Mouse (Mus musculus): ENCODE results near the gene Gp1ba.

The Gp1ba gene

DNA sequence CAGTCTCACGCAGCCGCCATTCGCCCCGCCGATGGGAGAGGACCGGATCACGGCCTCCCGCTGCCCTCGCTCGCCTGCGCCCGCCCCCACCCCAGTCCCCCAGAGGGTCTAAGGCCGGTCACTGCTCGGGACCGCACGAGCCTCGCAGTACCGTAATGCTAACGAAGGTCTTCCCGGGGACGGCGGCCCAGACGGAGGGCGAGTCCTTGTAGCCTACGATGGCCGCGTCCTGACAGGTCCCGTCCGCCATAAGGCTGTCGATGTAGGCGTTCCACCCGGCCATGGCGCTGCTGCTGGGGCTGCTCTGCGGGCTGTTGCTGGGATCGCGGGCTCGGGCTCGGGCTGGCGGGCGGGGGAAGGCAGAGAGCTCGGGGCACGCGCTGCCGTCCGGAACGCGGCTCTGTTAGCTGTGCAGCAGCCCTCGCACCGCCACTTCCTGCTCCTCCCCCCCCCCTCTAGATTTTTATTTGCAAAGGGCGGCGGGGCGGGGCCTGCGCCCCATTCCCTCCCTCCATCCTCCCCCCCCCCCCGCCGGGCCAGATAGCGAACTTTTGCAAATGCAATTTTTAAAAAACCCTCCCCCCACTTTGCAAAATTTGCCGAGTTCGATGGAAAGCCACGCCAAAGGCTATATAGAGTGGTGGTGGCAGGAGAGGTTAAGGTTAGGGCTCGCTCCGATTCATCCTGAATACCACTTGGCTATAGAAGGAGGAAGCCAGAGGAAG lies 15.4 kb downstream of the Gp1ba start, which contains the start of gene Pfn1:
TSS of gene Pfn1 (minus strand) at position 447 of the 725 bp plus-strand sequence.
- peak; percentile 59 to 62 for DNase-seq

DNA sequence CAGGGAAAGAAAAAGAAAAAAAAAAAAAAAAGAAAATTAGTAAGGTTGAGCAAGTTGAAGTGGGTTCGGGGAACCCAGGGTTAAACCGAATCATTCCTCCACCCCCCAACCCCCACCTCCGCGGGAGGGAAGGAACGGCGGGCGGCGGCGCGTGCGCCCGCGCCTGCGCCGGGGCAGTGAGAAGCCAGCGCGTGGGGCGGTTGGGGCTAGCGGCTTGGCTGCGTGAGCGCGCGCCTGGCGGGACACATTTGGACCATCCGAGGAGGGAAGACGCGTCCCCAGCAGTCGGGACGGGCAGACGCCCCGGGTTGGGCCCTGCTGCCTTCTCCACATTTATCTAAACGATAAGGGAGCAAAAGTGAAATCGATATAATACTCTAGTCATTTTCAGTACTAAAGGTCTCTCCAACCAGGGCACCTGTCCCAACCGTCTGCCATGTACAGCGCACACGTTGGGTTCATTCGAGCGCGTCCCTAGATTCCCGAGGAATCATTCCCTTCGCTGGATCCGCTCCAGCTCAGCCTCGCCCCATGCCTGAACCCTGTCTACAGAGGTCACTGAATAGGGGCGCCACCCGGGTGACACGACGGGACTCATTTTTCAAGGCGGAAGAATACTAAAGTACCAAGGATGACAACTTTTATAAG lies 16.1 kb downstream of the Gp1ba start:
- DNase-seq, result peak; percentile 72 to 73

DNA sequence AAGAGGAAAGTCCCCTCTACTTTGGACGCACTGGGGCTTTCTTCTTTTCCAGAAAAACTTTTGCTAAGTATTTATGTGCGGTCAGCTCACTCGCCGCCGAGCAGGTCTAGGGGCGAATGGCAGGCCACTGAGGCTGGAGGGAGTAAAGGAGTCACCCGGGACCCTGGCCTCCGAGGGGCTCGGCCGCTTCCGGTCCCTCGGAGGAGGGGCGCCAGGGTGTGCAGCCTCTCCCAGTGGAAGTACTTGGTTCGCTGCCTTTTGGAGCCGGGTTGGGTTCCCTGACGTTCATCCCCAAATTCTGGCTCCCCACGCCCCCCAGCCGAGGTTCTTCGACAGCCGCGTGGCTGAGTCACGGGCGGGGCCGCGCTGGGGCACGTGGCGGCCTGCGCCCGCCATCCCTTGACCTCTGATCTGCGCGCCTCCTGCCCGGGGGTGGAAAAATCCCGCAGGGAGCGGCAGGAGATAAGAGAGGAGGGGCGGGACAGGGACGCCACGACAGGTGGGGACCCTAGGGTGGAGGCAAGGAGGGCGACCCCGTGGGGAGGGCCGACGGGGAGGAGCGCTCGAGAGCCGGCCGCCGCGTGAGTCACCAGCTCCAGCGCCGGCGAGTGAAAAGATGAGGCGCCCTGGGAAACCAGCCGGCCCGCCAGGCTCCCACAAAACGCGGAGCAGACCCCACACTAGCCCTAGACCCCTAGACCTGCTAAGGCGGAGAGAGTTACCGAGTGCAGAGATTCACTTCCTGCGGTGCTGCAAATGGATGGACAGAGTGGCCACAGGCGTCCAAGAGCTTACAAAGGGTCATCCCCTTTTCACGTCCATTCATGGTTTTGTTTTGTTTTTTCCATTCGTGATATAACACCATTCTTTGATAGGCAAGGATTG lies 16.9 kb downstream of the Gp1ba start:
- DNase-seq, result peak in 1 of 2 experiments; percentile 50

DNA sequence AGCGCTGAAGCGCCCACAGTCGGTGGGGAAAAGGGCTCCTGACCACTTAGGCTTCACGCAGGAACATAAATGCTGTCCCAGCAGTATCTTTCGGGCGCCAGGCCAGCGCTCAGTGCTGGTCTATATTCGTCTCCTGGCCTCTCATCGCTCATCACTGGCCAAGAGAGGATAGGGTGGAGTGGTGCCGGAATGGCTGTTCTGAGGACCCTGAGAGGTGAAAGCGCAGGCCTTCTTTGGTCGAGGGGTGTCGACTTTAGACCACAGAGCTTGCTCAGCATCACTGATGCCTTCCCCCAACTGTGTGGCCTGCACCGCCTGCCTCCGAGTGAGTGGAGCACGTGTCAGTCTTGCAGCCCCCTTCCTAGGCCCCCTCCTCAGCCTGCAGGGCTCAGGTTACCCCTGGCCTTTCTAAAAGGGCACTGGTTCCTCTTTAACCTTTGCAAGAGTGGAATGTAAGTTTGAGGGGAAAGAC lies 17.6 kb downstream of the Gp1ba start:
- DNase-seq, result peak in 1 of 2 experiments; percentile 55

DNA sequence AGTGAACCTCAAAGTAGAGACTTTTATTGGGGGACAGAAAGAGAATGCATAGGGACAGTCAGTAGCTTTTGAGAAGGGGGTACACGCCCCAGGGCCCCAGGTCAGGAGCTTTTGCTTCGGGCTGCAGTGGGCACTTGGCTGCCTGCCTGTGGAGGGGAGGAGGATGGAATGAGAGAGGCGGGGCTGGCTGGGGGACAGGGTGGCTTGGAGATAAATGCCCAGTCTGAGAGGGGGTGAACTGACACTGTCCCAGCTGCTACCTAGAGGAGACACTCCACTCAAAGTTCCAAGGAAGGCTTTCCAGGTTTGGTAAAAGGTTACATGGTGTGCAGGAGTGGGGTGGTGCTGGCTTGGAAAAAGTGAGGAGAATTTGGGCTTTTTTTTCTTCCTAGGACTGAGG lies 18.0 kb downstream of the Gp1ba start, which contains the start of gene Eno3:
TSS of gene Eno3 (plus strand) at position 239 of the 400 bp plus-strand sequence.
- no peak for DNase-seq

DNA sequence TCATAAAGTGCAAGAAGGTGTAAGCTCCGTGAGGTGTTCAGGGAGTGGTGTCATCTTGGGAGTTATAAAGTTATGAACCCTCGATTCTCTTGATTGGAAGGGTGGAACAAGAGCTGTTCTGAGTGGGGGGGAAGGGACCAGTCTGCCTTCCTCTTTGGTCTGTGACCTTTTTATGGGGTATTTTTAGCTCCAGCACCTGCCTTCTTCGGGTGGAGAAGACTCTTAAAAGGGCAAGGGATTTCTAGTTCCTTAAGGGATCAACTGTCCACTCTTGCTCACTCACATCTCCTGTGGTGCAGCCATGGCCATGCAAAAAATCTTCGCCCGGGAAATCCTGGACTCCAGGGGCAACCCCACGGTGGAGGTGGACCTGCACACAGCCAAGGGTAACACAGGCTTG lies 18.7 kb downstream of the Gp1ba start:
- DNase-seq, result no peak

DNA sequence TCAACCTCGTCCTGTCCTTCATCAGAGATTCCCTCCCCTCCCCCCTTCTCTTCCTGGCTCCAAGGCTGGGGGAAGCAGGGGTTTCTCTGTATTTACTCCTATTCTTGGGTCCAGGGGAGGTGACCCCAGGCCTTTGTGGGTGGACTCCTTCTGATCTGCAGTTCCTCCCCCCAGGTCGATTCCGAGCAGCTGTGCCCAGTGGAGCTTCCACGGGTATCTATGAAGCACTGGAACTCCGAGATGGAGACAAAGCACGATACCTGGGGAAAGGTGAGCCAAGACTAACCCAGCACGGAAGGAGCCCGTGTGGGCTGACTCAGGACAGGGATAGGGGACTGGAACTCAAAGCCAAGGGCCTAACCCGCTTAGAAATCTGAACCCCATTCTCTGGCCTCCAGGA lies 19.1 kb downstream of the Gp1ba start:
- DNase-seq, result no peak

DNA sequence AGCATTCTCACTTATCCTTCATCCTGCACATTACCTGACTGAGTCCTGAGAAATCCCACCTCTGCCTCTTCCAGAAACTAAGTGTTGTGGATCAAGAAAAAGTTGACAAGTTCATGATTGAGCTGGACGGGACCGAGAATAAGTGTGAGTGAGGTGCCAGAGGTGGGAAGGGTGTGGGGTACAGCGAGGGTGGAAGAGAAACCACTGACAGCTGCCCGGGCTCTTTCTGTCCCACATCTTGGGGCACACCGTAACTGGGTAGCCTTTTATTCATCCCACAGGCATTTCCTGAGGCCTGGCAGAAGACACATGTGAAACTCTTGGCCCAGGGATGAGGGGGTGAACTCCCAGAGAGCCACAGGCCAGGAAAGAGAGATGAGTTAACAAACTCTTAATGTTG lies 19.6 kb downstream of the Gp1ba start:
- DNase-seq, result no peak

DNA sequence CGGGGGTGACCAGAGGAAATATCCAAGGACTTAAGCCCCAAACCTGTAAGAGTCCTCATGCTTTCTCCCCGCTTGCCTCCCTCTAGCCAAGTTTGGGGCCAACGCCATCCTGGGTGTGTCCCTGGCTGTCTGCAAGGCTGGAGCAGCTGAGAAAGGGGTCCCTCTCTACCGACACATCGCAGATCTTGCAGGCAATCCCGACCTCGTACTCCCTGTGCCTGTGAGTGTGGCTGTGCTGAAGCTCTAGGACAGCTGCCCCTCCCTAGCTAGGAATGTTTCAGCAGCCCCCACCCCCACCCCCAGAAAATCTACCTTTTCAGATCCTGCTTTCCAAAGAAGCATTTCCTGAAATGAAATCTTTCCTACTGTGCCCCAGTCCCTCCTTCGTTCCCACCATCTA lies 20.0 kb downstream of the Gp1ba start:
- no peak for DNase-seq

DNA sequence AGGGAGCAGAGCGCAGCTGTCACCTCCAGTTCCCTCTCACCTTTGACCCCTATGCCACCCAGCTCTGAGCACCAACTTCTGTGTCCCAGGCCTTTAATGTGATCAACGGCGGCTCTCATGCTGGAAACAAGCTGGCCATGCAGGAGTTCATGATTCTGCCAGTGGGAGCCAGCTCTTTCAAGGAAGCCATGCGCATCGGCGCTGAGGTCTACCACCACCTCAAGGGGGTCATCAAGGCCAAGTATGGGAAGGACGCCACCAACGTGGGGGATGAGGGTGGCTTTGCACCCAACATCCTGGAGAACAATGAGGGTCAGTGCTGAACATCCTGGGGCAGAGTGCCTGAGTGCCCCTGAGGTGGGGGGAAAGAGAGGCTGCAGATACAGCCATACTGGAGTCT lies 21.6 kb downstream of the Gp1ba start:
- no peak for DNase-seq

DNA sequence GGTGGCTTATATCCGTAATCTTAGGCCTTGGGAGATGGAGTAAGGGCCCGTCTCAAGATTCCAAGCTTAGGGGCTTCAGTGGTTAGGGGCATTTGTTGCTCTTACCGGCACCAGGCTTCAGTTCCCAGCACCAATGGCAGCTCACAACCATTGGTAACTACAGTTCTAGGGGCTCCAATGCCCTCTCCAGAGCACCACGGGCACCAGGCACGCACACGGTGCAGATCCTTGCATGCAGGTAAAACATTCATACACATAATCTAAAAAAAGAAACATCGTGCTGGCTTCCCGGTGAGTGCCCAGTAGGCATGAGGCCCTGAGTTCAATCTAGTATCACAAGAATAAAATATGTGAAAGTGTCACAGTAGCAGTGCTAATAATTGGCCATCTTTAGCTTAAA lies 24.2 kb downstream of the Gp1ba start:
- DNase-seq, result no peak

DNA sequence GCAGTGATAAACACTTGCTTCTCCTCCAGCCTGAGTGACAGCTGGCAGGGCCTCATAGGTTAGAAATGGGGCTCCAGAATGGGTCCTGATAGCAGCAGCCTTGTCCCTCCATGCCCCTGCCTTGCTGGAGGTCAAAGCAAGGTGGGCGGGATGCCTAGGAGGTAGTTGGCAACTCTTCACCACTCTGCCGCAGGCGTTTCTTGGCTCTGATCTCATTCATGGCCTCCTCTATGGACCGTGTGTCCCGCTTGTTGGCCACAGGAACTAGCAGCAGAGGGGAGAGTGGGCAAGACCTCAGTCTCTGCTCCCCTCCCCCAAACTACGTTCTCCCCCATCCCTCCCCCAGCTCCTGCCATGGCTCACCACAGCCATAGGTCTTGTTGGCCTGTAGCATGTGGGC lies 25.0 kb downstream of the Gp1ba start:
- no peak for DNase-seq

DNA sequence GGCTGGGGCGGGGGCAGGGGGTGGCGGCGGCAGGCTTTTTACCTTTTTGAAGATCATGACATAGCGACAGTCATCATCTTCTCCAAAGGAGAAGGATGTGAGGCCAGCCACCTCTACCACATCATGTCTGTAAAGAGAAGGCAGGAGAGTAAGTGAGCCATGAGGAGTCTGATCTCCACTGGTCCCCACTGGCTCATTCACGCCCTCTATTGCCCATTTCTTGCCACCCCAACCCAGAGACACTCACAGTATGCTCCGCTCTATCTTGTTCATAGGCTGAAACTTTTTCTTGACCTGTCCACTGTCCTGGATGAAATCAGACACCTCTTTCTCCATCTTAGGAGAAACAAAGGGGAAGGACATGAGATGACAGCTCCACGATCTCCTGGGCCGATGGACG lies 25.8 kb downstream of the Gp1ba start:
- no peak for DNase-seq

DNA sequence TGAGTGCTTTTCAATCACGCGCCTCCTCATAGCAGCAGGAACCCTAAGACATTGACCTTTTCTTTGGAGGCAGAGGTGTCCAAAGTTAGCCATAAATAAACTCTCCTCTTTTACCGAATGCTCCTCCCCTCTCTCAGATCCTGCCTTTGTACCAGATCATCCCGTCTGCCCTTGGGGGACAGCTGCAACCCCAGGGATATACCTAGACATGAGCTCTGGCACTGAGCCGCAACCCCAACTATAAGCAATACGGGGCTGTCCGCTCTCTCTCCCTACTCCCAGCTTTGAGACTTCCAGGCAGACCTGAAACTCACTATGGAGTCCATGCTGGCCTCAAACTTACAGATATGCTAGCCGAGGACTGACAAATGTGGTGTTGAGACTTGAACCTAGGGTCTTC lies 27.8 kb downstream of the Gp1ba start:
- no peak for DNase-seq

DNA sequence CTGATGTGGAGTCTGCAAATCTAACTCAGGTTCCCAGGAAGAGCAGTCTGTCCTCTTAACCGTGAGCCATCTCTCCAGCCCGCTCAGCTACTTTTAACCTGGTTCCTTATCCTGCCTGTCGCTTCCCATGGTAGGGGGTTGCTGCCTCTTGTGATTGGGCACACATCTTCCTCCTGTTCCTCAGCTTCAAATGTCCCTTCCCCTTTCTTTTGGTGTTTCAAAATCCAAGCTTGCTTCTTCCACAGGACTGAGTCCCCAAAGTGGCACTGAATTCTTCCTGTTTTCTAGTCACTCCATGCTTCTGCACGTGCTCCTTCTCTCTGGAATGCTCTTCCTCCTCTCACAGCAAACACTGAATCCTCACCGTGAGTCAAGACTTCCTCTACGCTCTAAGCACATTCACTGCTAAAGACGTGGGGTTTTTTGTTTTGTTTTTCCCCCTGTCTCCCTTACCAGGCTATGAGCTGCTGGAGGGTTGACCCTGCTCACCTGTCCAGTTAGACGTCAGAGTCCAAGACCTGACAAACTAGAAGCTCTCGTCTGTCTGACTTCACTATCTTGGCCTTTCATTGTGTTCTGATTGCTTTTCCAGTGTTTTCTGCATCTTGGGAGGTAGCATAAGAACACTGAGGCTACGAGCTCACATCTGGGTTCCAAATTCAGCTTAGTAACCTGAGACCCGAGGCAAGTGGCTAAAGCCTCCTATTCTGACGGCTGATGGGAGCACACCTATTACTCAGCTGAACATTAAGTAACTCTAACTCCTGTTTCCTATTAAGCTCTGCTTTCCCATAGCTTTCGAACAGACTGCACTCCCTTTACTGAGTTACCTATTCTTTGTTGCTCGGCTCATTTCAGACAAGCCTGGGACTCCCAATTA lies 28.6 kb downstream of the Gp1ba start:
- DNase-seq, result no peak

DNA sequence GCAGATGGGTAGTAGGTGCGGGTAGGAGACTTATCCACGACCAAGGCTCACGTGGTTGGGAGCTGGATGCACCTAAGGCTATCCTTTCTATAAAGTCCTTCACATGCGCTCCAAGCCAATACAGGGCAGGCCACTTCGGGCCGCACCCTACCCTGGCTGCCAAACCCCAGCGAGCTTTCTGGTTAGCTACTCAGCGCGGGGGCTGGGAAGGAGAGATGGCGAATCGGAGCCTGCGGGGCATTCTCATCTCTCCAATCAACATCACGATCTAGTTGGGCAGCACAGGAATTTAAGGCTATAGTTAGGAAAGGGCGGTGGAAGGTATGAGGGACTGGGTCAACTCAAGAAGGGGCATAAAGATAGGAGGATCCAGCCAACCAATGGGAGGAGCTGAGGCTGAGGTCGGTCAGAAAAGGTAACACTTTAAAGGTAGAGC lies 29.4 kb downstream of the Gp1ba start:
- no peak for DNase-seq

DNA sequence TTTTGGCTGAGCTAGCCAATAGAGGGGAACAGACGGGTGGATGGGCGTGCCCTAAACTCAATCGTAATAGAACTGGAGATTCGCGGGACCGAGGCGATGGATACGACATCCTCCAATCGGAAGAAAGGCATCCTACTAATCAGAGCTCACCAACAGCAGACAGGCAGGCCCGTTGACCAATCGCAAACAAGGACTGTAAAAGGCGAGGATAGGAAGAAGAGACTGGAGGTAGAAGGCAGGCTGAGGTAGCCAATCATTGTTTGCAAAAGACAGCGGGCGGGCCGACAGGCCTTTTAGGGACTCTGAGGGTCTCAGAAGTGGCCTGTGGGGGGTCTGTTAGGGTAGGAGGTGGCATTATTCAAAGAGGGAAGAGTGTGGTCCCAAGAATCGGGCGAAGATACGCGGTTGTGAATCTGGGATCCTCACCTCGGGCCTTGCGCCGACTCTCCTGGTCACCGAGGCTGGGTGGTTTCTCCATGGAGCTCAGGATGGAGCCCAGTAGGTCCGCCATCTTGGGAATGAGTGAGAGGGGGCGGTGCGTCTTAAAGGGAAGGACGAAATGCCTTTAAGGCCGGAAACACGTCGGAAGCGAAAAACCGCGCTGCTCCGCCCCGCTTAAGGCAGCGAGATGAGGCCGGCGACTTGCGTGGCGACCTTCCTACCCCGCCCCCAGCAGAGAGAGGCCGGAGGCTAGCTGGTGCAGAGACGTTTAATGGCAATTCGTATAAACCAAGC lies 30.0 kb downstream of the Gp1ba start, which contains the start of gene Spag7:
TSS of gene Spag7 (minus strand) at position 646 of the 735 bp plus-strand sequence.
- DNase-seq, result peak; percentile 99 to 100

DNA sequence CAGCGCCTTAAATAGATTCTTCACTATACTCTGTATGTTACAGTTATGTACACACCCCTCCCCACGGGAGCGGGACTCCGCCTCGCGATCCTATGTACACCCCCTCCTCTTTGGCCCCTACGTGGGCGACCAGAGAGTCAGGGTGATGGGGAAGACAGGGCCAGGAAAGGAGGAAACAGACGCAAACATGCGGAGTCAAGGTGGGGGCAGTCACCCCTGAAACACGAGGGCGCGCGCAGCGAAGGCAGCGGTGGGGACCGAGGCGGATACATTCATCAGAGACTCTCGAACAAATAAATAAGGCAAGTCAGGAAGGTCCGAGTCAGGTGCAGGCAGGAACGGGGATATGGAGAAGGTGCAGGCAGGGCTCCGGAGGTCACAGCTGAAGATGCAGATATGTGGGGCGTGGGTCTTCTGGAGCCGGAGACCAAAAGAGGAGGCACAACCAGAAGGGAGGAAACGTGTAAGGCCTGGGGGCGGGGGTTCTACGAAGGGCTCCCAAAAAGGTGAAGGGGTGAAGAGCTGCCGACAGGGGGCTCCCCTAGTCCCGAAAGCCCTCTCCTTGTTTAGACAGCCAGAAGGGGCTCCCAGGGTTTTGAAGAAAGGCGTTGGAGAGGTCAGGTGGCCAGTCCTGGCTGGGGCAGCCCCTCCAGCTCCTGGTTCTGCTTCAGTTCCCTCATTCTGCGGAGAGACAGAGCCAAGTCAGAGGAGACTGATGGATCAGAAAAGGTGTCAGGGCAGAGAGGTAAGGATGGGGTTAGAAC lies 30.8 kb downstream of the Gp1ba start:
- peak; percentile 65 to 77 for DNase-seq

DNA sequence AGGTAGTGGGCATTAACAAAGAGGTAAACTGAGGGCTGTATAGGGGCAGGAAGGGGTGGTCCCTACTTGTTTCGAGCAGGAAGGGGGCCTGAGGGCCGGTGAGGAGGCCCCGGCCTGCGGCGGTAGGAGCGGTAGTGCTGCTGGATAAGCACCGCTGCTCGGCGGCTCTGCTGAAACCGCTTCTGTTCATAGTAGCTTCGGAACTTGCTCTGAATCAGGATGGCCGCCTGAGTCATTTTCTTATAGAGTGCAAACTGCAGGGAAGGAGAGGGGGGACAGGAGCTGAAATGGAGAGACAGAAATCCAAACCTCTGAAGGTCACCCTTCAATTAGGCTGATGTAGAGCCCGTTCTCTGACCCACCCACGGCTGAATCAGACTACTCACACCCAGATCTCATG lies 31.6 kb downstream of the Gp1ba start:
- DNase-seq, result no peak

DNA sequence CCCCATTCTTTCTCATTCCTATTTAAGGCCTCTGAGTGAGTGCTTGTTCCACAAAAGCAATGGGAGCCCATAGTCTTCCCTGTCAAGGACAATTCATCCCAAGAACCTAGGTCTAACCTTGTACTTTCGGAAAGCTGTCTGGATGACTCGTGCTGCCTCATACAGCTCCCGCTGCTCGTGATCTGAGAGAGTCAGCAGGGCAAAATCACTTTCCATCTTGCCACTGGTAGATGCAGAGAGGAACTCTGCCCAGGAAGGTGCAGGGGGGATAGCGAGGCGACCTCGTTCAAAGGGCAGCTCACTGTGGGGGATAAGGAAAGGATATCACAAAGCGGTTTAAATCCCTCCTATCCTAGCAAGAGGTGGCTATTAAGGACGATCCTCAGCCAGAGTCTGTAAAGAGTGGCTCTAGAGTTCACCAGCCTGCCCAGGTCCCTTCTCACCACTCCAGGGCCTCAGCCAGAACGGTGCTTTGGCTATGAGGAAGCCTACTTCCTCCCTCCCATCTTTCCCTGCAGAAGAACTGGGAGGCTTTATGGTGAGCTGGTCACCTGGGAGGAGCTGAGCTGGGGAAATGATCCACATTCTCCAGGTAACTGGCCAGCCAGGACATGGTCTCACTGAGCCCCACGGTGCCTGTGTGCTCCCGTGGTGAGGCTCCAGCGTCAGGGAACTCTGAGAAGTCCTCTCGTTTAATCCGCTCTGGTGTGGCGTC lies 32.6 kb downstream of the Gp1ba start:
- DNase-seq, result no peak
